Mouse (Mus musculus) embryonic facial prominence, embryonic 11.5 days (tissue): ENCODE data around the gene Bcl7c. TPM values are rescaled to one million over a fixed set of nuclear protein-coding genes. Genes with fewer than 3 reads are reported as not detected.

Experiments
- ATAC-seq: fragments of 200-750 bp; cut with Nextera tagmentation; replicated peaks from 2 replicates; pipeline ENCODE4 v1.8.0; 2017; ENCODE audit warnings: low read depth; ENCODE audit not compliant: insufficient number of reproducible peaks, low FRiP score, low TSS enrichment
- DNase-seq: peaks from one replicate; pipeline ENCODE4 v3.0.0-alpha.2; 2015; ENCODE audit warnings: low spot score
- H3K27ac ChIP-seq: fragments of 300-500 bp; sonication (generic); replicated peaks from 2 replicates; pipeline ENCODE4 v1.5.1; 2014; ENCODE audit warnings: mild to moderate bottlenecking, low read depth, low read length, control low read depth
- H3K27me3 ChIP-seq: fragments of 300-500 bp; sonication (generic); 2 replicates; pipeline ENCODE4 v1.6.1; 2014; ENCODE audit warnings: mild to moderate bottlenecking, low read length, moderate library complexity, mixed read lengths; ENCODE audit not compliant: control insufficient read depth, insufficient read depth
- H3K36me3 ChIP-seq: fragments of 300-500 bp; sonication (generic); replicated peaks from 2 replicates; pipeline ENCODE4 v1.6.1; 2014; ENCODE audit warnings: low read depth, mild to moderate bottlenecking, low read length, moderate library complexity, mixed read lengths; ENCODE audit not compliant: control insufficient read depth, insufficient read depth
- H3K4me1 ChIP-seq: fragments of 300-500 bp; sonication (generic); 2 replicates; pipeline ENCODE4 v1.6.1; 2014; ENCODE audit warnings: low read length, mixed read lengths; ENCODE audit not compliant: control insufficient read depth, insufficient read depth
- H3K4me2 ChIP-seq: fragments of 300-500 bp; sonication (generic); 2 replicates; pipeline ENCODE4 v1.6.1; 2014; ENCODE audit warnings: low read depth, mild to moderate bottlenecking, control low read depth, low read length, moderate library complexity
- H3K4me3 ChIP-seq: fragments of 300-500 bp; sonication (generic); 2 replicates; pipeline ENCODE4 v1.5.1; 2014; ENCODE audit warnings: low read depth, low read length, control low read depth
- H3K9ac ChIP-seq: fragments of 300-500 bp; sonication (generic); replicated peaks from 2 replicates; pipeline ENCODE4 v1.6.1; 2014; ENCODE audit warnings: mild to moderate bottlenecking, control low read depth, low read length
- H3K9me3 ChIP-seq: fragments of 300-500 bp; sonication (generic); replicated peaks from 2 replicates; pipeline ENCODE4 v1.6.1; 2016; ENCODE audit warnings: mild to moderate bottlenecking, low read length, inconsistent platforms, mixed read lengths; ENCODE audit not compliant: control insufficient read depth
- WGBS: fragments of 180-500 bp; shearing (Covaris S2); extraction: QIAGEN DNeasy Blood & Tissue Kit; methylation state at CpG from one replicate; pipeline ENCODE4 v1.1.7; 2014; 5-methylcytosine and 5-hydroxymethylcytosine counted together
- microRNA counts: library from miRNA; unstranded; fragments of <30 nt; microRNA quantifications from one replicate; lab custom pipeline; 2016
- microRNA-seq: library from miRNA; unstranded; fragments of <30 nt; microRNA quantifications from one replicate; pipeline ENCODE4, GENCODE M21; 2016; ENCODE audit warnings: borderline number of aligned reads
- polyA plus RNA-seq: library from polyadenylated mRNA; unstranded; fragments of >200 nt; fragmentation: Nextera tagmentation; extraction: Ambion mirVana; gene quantifications from 2 replicates; pipeline ENCODE4 v1.2.1, GENCODE M21; 2014

Bcl7c gene
- polyA plus RNA-seq, 1 experiment from 2014 or later = 86.6 TPM

- Histone ChIP-seq H3K36me3 (peaks cover 24% of the 10 kb centered on the region), H3K4me3 (0 out of 2 replicates have a peak overlapping the region, but pooled peaks have one; percentile 77), H3K4me1 (peaks cover 3% of the 10 kb centered on the region; the same call in 1 of the 2 replicates), H3K27me3 (no peaks in the 10 kb centered on the region), H3K4me2 (peak overlapping the region; percentile 81), H3K9me3 (no peaks in the 10 kb centered on the region), H3K9ac (no peak overlapping the region), H3K27ac (no peak overlapping the region)
- 80% methylated on average over 8 of the region's 8 CpGs for whole genome bisulfite sequencing
- no peak for ATAC-seq
- no peak for DNase-seq
Measured at GRCm38 (mm10) chr7:127613501-127613900, 95.2 kb downstream of the Bcl7c start.

GRCm38 (mm10) chr7:127611561-127611960 is 97.2 kb downstream of the Bcl7c start:
- no peak overlapping the region for H3K4me2 ChIP-seq
- WGBS = 96% methylated on average over 26 of the region's 26 CpGs

More at GRCm38 (mm10) chr7:127611561-127611960, 97.2 kb downstream of the Bcl7c start:
- no peaks in the 10 kb centered on the region for H3K9me3 ChIP-seq
- H3K27ac ChIP-seq = no peak overlapping the region
- H3K4me1 ChIP-seq = peaks cover 3% of the 10 kb centered on the region; the same call in 1 of the 2 replicates
- H3K4me3 ChIP-seq = no peak overlapping the region
- H3K27me3 ChIP-seq = no peaks in the 10 kb centered on the region
- H3K36me3 ChIP-seq = peaks cover 24% of the 10 kb centered on the region
- DNase-seq (no peak), ATAC-seq (no peak)
- H3K9ac ChIP-seq = no peak overlapping the region

MicroRNAs encoded within 50 kb of the gene (microRNA counts, 519-probe panel; counts per million panel counts)
- microRNA mmu-miR-762 (lab: Ali Mortazavi, UCI) = 2,810 counts per million, percentile 34 among the panel's probes with 10 or more counts

Small RNA genes within 50 kb of the gene (microRNA-seq; reads per million reads assigned to microRNA genes)
- gene Mir762 = not detected

Other genes with a start within 250 kb of the Bcl7c start
- gene Prr14, start 249.3 kb downstream of the Bcl7c start, polyA plus RNA-seq = 54.8 and 58.5 TPM in 2 replicates
- 8.9 and 10.2 TPM in 2 replicates for gene Fbrs, start 229.7 kb downstream of the Bcl7c start, polyA plus RNA-seq
- gene Srcap, start 196.9 kb downstream of the Bcl7c start, polyA plus RNA-seq = 41.9 and 47.5 TPM in 2 replicates
- gene Gm42715, start 189.3 kb downstream of the Bcl7c start, polyA plus RNA-seq = 16.1 and 16.3 TPM in 2 replicates
- 4.8 and 5.7 TPM in 2 replicates for gene Tmem265, start 147.5 kb downstream of the Bcl7c start, polyA plus RNA-seq
- gene Phkg2, start 135.6 kb downstream of the Bcl7c start, polyA plus RNA-seq = 42.9 and 45.8 TPM in 2 replicates
- gene Ccdc189, start 120.3 kb downstream of the Bcl7c start, polyA plus RNA-seq = 13.6 and 14.1 TPM in 2 replicates
- 31.7 and 31.8 TPM in 2 replicates for gene Rnf40, start 120.2 kb downstream of the Bcl7c start, polyA plus RNA-seq
- gene Zfp629, start 93.1 kb downstream of the Bcl7c start, polyA plus RNA-seq = 27.3 and 27.5 TPM in 2 replicates
- 17.5 and 19.0 TPM in 2 replicates for gene Ctf1, start 3.8 kb upstream of the Bcl7c start, polyA plus RNA-seq
- gene Ctf2, start 23.2 kb upstream of the Bcl7c start, polyA plus RNA-seq = 0.15 and 0.59 TPM in 2 replicates
- gene Fbxl19, start 35.6 kb upstream of the Bcl7c start, polyA plus RNA-seq = 9.4 and 9.5 TPM in 2 replicates
- gene Orai3, start 60.9 kb upstream of the Bcl7c start, polyA plus RNA-seq = 8.6 and 8.7 TPM in 2 replicates
- gene Setd1a, start 67.7 kb upstream of the Bcl7c start, polyA plus RNA-seq = 21.7 and 22.0 TPM in 2 replicates
- gene Gm49388, start 76.7 kb upstream of the Bcl7c start, polyA plus RNA-seq = not detected in 2 replicates
- gene Hsd3b7, start 91.7 kb upstream of the Bcl7c start, polyA plus RNA-seq = 8.2 and 8.3 TPM in 2 replicates
- 13.0 and 14.3 TPM in 2 replicates for gene Stx4a, start 115.4 kb upstream of the Bcl7c start, polyA plus RNA-seq
- 4.7 and 4.9 TPM in 2 replicates for gene Stx1b, start 115.6 kb upstream of the Bcl7c start, polyA plus RNA-seq
- gene Zfp646, start 167.3 kb upstream of the Bcl7c start, polyA plus RNA-seq = 14.4 and 14.9 TPM in 2 replicates
- gene Zfp668, start 167.9 kb upstream of the Bcl7c start, polyA plus RNA-seq = 20.9 and 21.0 TPM in 2 replicates
- 0.22 and 0.28 TPM in 2 replicates for gene Prss53, start 182.0 kb upstream of the Bcl7c start, polyA plus RNA-seq
- not detected in 2 replicates for gene Gm21974, start 186.5 kb upstream of the Bcl7c start, polyA plus RNA-seq
- 64.5 and 67.4 TPM in 2 replicates for gene Vkorc1, start 186.7 kb upstream of the Bcl7c start, polyA plus RNA-seq
- 99.1 and 116 TPM in 2 replicates for gene Bckdk, start 195.1 kb upstream of the Bcl7c start, polyA plus RNA-seq
- 49.5 and 55.2 TPM in 2 replicates for gene Kat8, start 203.6 kb upstream of the Bcl7c start, polyA plus RNA-seq
- gene Prss8, start 221.2 kb upstream of the Bcl7c start, polyA plus RNA-seq = 8.7 and 9.0 TPM in 2 replicates
- gene Prss36, start 237.8 kb upstream of the Bcl7c start, polyA plus RNA-seq = 11.0 and 12.2 TPM in 2 replicates